Mouse (Mus musculus) midbrain, embryonic 14.5 days (tissue): ENCODE measurements at regions not wholly inside any gene's neighbourhood (a gene's known extent, or its start where the extent isn't known, plus 50 kb on each side); places are given as distances from the start of the nearest gene placed in this dataset.
A peak's percentile ranks its signal among the peaks of the same experiment; 100 is the strongest.

Experiments used
- ATAC-seq: fragments of 200-750 bp; cut with Nextera tagmentation; 2 replicates; pipeline ENCODE4 v1.8.0; 2017; ENCODE audit warnings: moderate number of reproducible peaks, moderate library complexity; ENCODE audit not compliant: low FRiP score, low TSS enrichment
- DNase-seq: peaks from one replicate; pipeline ENCODE4 v3.0.0-alpha.2; 2015
- H3K27ac ChIP-seq: fragments of 300-500 bp; sonication (generic); replicated peaks from 2 replicates; pipeline ENCODE4 v1.5.1; 2014; ENCODE audit warnings: mild to moderate bottlenecking, low read depth, low read length, moderate library complexity
- H3K27me3 ChIP-seq: fragments of 300-500 bp; sonication (generic); 2 replicates; pipeline ENCODE4 v1.6.1; 2014; ENCODE audit warnings: low read length, control low read depth, mixed read lengths; ENCODE audit not compliant: control insufficient read depth, insufficient read depth
- H3K36me3 ChIP-seq: fragments of 300-500 bp; sonication (generic); 2 replicates; pipeline ENCODE4 v1.6.1; 2014; ENCODE audit warnings: low read length, control low read depth; ENCODE audit not compliant: control insufficient read depth, insufficient read depth
- H3K4me1 ChIP-seq: fragments of 300-500 bp; sonication (generic); 2 replicates; pipeline ENCODE4 v1.6.1; 2014; ENCODE audit warnings: mild to moderate bottlenecking, antibody characterized with exemption, low read length, control low read depth; ENCODE audit not compliant: control insufficient read depth, insufficient read depth
- H3K4me2 ChIP-seq: fragments of 300-500 bp; sonication (generic); 2 replicates; pipeline ENCODE4 v1.6.1; 2014; ENCODE audit warnings: mild to moderate bottlenecking, low read length, moderate library complexity
- H3K4me3 ChIP-seq: fragments of 300-500 bp; sonication (generic); replicated peaks from 2 replicates; pipeline ENCODE4 v1.5.1; 2014; ENCODE audit warnings: low read depth, low read length
- H3K9ac ChIP-seq: fragments of 300-500 bp; sonication (generic); replicated peaks from 2 replicates; pipeline ENCODE4 v1.6.1; 2014; ENCODE audit warnings: mild to moderate bottlenecking, low read length, moderate library complexity
- H3K9me3 ChIP-seq: fragments of 300-500 bp; sonication (generic); 2 replicates; pipeline ENCODE4 v1.6.1; 2016; ENCODE audit warnings: low read length, control low read depth, mixed read lengths; ENCODE audit not compliant: control insufficient read depth
- WGBS: fragments of 180-500 bp; shearing (Covaris S2); extraction: QIAGEN DNeasy Blood & Tissue Kit; methylation state at CpG from one replicate; pipeline ENCODE4 v1.1.7; 2014; 5-methylcytosine and 5-hydroxymethylcytosine counted together

GRCm38 (mm10) chr12:113401578-113402113, 87.7 kb upstream of the Adam6b start:
- ATAC-seq (no peak), DNase-seq (no peak)
- no peaks in the 10 kb centered on the region for H3K4me1 ChIP-seq
- no peaks in the 10 kb centered on the region for H3K36me3 ChIP-seq
- no peak overlapping the region for H3K27ac ChIP-seq
- H3K4me2 ChIP-seq: no peak overlapping the region
- no peaks in the 10 kb centered on the region for H3K27me3 ChIP-seq
- H3K9ac ChIP-seq: no peak overlapping the region
- no peak overlapping the region for H3K4me3 ChIP-seq
- H3K9me3 ChIP-seq: 0 out of 2 replicates have a peak, but pooled peaks cover 2% of the 10 kb centered on the region

DNA sequence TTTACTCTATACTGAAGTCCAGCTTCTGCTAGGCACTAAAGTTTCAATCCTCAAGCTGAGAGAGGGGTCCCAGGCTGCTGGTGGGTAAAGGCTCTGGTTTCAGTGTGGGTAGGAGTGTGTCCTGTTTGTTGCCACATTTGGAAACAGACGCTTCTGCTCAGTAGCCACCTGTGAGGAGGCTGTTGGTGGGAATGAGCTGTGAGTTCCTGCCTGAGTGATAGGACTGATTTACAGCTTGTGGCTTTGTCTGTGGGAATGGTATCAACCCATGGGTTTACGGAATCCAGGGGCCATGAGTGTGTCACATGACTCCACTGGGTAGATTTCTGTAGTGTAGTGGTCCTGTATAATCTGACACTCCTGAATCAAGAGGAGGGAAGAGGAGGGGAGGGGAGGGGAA, 86.5 kb upstream of the Adam6b start:
- Histone ChIP-seq H3K27me3 (no peaks in the 10 kb centered on the region), H3K4me2 (no peak overlapping the region), H3K9ac (no peak overlapping the region), H3K9me3 (0 out of 2 replicates have a peak, but pooled peaks cover 2% of the 10 kb centered on the region), H3K27ac (no peak overlapping the region), H3K36me3 (no peaks in the 10 kb centered on the region), H3K4me3 (no peak overlapping the region), H3K4me1 (no peaks in the 10 kb centered on the region)
- 81% methylated on average over 2 of the region's 2 CpGs for WGBS
- no peak for DNase-seq
- ATAC-seq: no peak

GRCm38 (mm10) chr12:113411113-113411512, 78.2 kb upstream of the Adam6b start:
- ATAC-seq: 0 out of 2 replicates have a peak, but pooled peaks have one; percentile 27
- no peaks in the 10 kb centered on the region for H3K4me1 ChIP-seq
- H3K4me3 ChIP-seq: no peak overlapping the region
- peaks cover 11% of the 10 kb centered on the region; the same call in 1 of the 2 replicates for H3K9me3 ChIP-seq
- no peak overlapping the region for H3K27ac ChIP-seq
- H3K9ac ChIP-seq: no peak overlapping the region
- no peak for DNase-seq
- 85% methylated on average over 5 of the region's 5 CpGs for whole genome bisulfite sequencing
- H3K4me2 ChIP-seq: no peak overlapping the region
- H3K27me3 ChIP-seq: no peaks in the 10 kb centered on the region
- H3K36me3 ChIP-seq: no peaks in the 10 kb centered on the region

GRCm38 (mm10) chr12:113413996-113414395, 75.3 kb upstream of the Adam6b start:
- 47% methylated on average over 1 of the region's 1 CpGs for WGBS
- Histone ChIP-seq H3K4me2 (no peak overlapping the region), H3K9me3 (peaks cover 6% of the 10 kb centered on the region), H3K9ac (no peak overlapping the region), H3K36me3 (no peaks in the 10 kb centered on the region), H3K4me1 (no peaks in the 10 kb centered on the region), H3K27me3 (no peaks in the 10 kb centered on the region), H3K27ac (no peak overlapping the region), H3K4me3 (no peak overlapping the region)
- no peak for ATAC-seq
- DNase-seq: no peak

GRCm38 (mm10) chr12:113417521-113417920, 71.8 kb upstream of the Adam6b start:
- Histone ChIP-seq H3K9ac (no peak overlapping the region), H3K27ac (no peak overlapping the region), H3K4me1 (no peaks in the 10 kb centered on the region), H3K9me3 (peaks cover 6% of the 10 kb centered on the region), H3K4me3 (no peak overlapping the region), H3K27me3 (no peaks in the 10 kb centered on the region), H3K4me2 (no peak overlapping the region), H3K36me3 (no peaks in the 10 kb centered on the region)
- DNase-seq: no peak
- ATAC-seq: no peak
- 48% methylated on average over 1 of the region's 1 CpGs for WGBS

DNA sequence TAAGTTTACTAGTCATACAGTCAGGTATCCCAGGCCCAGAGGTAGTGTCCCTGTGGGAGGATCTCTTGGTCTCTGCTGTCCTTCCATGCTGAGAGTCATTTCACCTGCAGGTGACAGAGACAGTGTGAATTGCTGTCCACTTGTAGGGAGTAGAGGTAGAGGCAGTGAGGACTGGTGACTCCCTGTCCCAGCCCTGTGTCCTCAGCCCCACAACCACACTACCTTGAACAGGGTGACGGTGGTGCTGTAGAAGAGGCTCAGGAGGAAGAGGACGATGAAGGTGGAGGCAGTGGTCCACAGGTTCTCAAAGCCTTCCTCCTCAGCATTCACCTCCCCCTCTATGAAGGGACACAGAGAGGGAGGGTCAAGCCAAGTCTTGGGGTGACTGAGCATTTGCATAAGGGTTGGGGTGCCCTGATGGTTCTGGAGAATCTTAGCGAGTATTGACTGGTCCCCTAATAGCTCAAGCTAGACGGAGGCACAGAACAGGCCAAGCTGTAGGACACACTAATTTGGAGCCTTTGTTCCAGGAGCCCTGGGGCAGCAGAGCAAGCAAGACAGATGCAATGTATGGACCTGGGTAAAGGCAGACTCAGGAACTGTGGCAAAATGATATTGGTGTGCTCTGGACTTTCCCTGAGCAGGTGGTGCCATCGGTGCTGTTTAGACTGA, 70.4 kb upstream of the Adam6b start:
- no peak overlapping the region for H3K27ac ChIP-seq
- H3K4me2 ChIP-seq: no peak overlapping the region
- peaks cover 4% of the 10 kb centered on the region; the same call in 1 of the 2 replicates for H3K9me3 ChIP-seq
- 82% methylated on average over 5 of the region's 5 CpGs for WGBS
- H3K4me1 ChIP-seq: no peaks in the 10 kb centered on the region
- ATAC-seq (no peak), DNase-seq (no peak)
- no peaks in the 10 kb centered on the region for H3K27me3 ChIP-seq
- no peak overlapping the region for H3K9ac ChIP-seq
- no peaks in the 10 kb centered on the region for H3K36me3 ChIP-seq
- H3K4me3 ChIP-seq: no peak overlapping the region

DNA sequence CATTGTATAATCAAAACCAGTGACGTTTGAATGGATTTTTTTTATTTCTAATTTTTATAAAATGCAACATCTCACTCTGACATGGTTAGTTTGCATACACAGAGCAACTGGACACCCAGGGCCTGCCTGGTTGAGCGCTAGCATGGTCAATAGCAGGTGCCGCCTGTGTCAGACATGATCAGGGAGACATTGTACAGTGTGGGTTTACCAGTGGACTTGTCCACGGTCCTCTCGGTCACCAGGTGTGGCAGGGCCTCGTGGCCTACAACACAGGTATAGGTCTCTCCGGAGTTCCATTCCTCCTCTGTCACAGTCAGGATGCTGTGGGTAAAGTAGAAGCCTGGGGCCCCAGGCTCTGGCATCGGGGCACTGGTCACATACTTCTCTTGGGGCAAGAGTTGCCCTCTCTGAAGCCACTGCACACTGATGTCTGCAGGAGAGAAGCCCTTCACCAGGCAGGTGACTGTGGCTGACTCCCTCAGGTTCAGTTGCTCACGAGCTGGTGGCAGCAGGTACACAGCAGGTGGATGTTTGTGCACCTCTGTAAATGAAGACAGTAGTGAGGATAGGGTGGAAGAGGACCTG, 68.5 kb upstream of the Adam6b start:
- DNase-seq: no peak
- no peak overlapping the region for H3K9ac ChIP-seq
- H3K27me3 ChIP-seq: no peaks in the 10 kb centered on the region
- H3K9me3 ChIP-seq: no peaks in the 10 kb centered on the region; the same call in 1 of the 2 replicates
- no peaks in the 10 kb centered on the region for H3K4me1 ChIP-seq
- WGBS: 81% methylated on average over 9 of the region's 9 CpGs
- H3K4me2 ChIP-seq: no peak overlapping the region
- H3K27ac ChIP-seq: no peak overlapping the region
- H3K36me3 ChIP-seq: no peaks in the 10 kb centered on the region
- no peak for ATAC-seq
- H3K4me3 ChIP-seq: no peak overlapping the region

DNA sequence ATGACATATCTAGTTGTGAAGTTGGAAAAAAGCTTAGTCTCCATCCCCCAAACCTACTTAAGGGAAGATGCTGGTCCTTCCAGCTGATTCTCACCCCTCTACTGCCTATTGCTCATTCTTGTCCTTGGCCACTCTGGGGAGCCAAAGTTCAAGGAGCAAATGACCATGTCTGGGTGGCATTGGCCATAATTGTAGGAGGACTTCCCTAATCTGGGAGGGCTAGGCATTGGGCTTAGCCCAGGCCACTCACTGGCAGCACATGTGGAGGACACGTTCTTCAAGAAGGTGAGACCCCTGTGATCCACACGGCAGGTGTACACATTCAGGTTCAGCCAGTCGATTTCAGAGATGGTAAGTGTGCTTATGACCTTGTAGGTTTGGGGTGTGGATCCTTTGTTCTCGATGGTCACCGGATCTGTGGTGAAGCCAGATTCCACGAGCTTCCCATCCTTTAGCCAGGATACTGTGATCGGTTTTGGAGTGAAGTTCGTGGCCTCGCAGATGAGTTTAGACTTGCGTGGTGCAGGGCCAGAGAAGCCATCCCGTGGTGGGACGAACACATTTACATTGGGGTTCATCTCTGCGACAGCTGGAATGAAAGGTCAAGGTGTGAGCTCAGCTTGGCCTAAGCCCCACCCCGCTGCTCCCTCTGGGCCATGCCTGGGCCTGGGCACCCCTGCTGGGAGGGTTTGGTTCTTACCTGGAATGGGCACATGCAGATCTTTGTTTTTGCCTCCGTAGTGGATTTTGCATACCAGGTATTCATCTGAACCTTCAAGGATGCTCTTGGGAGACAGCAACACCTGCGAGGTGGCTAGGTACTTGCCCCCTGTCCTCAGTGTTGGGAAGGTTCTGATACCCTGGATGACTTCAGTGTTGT, 67.4 kb upstream of the Adam6b start:
- no peaks in the 10 kb centered on the region; the same call in 1 of the 2 replicates for H3K9me3 ChIP-seq
- ATAC-seq: no peak
- WGBS: 84% methylated on average over 16 of the region's 16 CpGs

More for the DNA sequence above, 67.4 kb upstream of the Adam6b start:
- no peaks in the 10 kb centered on the region for H3K4me1 ChIP-seq
- no peaks in the 10 kb centered on the region for H3K27me3 ChIP-seq
- no peak overlapping the region for H3K4me3 ChIP-seq
- H3K4me2 ChIP-seq: no peak overlapping the region
- no peak for DNase-seq
- no peak overlapping the region for H3K9ac ChIP-seq
- H3K27ac ChIP-seq: no peak overlapping the region
- no peaks in the 10 kb centered on the region for H3K36me3 ChIP-seq
